Mouse (Mus musculus) testis, adult 2 months (tissue): ENCODE measurements at regions not wholly inside any gene's neighbourhood (a gene's known extent, or its start where the extent isn't known, plus 50 kb on each side); places are given as distances from the start of the nearest gene placed in this dataset.
"Not testable (repeated sequence)": the region's sequence is repeated elsewhere in the genome, so short reads cannot be mapped to it uniquely, and the experiment has no call there.

Experiments used
- H3K27ac ChIP-seq: fragments of 200-500 bp; 2 replicates; pipeline ENCODE4 v1.5.1; 2012; ENCODE audit warnings: low read depth, low read length; ENCODE audit not compliant: control insufficient read depth, insufficient read depth
- H3K27me3 ChIP-seq: fragments of 200-500 bp; 2 replicates; pipeline ENCODE4 v1.6.1; 2012; ENCODE audit warnings: mild to moderate bottlenecking, low read length, moderate library complexity; ENCODE audit not compliant: control insufficient read depth, insufficient read depth
- H3K36me3 ChIP-seq: fragments of 200-500 bp; 2 replicates; pipeline ENCODE4 v1.6.1; 2012; ENCODE audit warnings: mild to moderate bottlenecking, low read length; ENCODE audit not compliant: control insufficient read depth, insufficient read depth
- H3K4me1 ChIP-seq: fragments of 200-500 bp; 2 replicates; pipeline ENCODE4 v1.6.1; 2012; ENCODE audit warnings: low read length; ENCODE audit not compliant: control insufficient read depth, insufficient read depth
- H3K4me3 ChIP-seq: fragments of 200-500 bp; 2 replicates; pipeline ENCODE4 v1.5.1; 2012; ENCODE audit warnings: low read depth, mild to moderate bottlenecking, low read length, moderate library complexity, mixed read lengths; ENCODE audit not compliant: control insufficient read depth
- CTCF ChIP-seq: fragments of 200-500 bp; IDR thresholded peaks from 2 replicates; pipeline ENCODE4 v1.5.1; 2012; ENCODE audit warnings: low read depth, mild to moderate bottlenecking, inconsistent platforms, low read length, moderate library complexity; ENCODE audit not compliant: control insufficient read depth, insufficient read depth, insufficient replicate concordance
- POLR2A ChIP-seq: fragments of 200-500 bp; IDR thresholded peaks from 2 replicates; pipeline ENCODE4 v1.6.1; 2012; ENCODE audit warnings: low read depth, mild to moderate bottlenecking, inconsistent platforms, low read length, moderate library complexity; ENCODE audit not compliant: control insufficient read depth

GRCm38 (mm10) chr12:19875386-19875785, 78.9 kb upstream of the Gm21863 start:
- H3K27me3 ChIP-seq, H3K4me3 ChIP-seq, H3K36me3 ChIP-seq, H3K27ac ChIP-seq, H3K4me1 ChIP-seq: not testable (repeated sequence)

GRCm38 (mm10) chr12:19876186-19876585, 78.1 kb upstream of the Gm21863 start:
- TF ChIP-seq CTCF (no peak), POLR2A (no peak)
- H3K27ac ChIP-seq = no peak overlapping the region
- no peaks in the 10 kb centered on the region for H3K27me3 ChIP-seq
- H3K4me3 ChIP-seq = no peak overlapping the region
- no peaks in the 10 kb centered on the region for H3K36me3 ChIP-seq
- no peaks in the 10 kb centered on the region for H3K4me1 ChIP-seq

- peak overlapping the region; percentile 46 for H3K4me3 ChIP-seq
- TF ChIP-seq CTCF = no peak
- no peak for TF ChIP-seq POLR2A
- H3K4me1 ChIP-seq = peaks cover 3% of the 10 kb centered on the region; the same call in 1 of the 2 replicates
- H3K36me3 ChIP-seq = no peaks in the 10 kb centered on the region
- no peak overlapping the region for H3K27ac ChIP-seq
- no peaks in the 10 kb centered on the region for H3K27me3 ChIP-seq
Observed at GRCm38 (mm10) chr12:19882386-19882785, 71.9 kb upstream of the Gm21863 start.
